Comparison of ENCODE assay signal across 8 mouse cellular contexts in the genomic region with DNA sequence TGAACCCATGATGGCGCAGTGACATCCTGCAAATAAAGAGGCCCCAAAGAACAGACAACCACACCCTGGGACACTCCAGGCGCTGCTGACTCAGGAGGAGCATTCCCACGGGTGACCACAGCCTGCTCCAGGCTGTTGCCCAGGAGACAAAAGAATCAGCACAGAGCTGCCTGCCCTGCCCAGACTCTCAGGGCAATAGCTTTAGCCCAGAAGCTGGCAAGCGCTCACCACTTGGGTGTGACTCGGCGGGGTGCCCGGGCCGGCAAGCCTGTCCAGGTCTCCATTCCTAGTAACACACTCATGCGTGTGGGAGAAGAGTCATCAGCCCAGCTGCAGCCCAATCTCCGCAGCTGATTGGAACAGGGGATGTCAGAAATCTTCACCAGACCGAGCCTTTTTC.
DNase-seq lines count a peak whose midpoint lies in the region; ATAC-seq and TF ChIP-seq lines count a peak whose summit lies in the region.

No protein-coding gene starts in this region.

- H3K27me3 ChIP-seq in forebrain, embryonic 14.5 days (replicated peaks; ENCODE audit: control insufficient read depth, insufficient read depth, low read length), result no peaks in the 10 kb centered on the region
- H3K27me3 ChIP-seq in forebrain, embryonic 13.5 days, result no peaks in the 10 kb centered on the region
- H3K27me3 ChIP-seq in cerebellum, adult 2 months (ENCODE audit: control insufficient read depth, insufficient read depth, low read length), result no peaks in the 10 kb centered on the region; the same call in 1 of the 2 replicates
- H3K27me3 ChIP-seq in midbrain, embryonic 16.5 days (ENCODE audit: control insufficient read depth, insufficient read depth, low read depth, low read length), result no peaks in the 10 kb centered on the region

- no peaks in the 10 kb centered on the region for H3K4me1 ChIP-seq in forebrain, embryonic 14.5 days (ENCODE audit: control insufficient read depth, insufficient read depth, low read length)
- peaks cover 8% of the 10 kb centered on the region for H3K4me1 ChIP-seq in forebrain, embryonic 13.5 days
- H3K4me1 ChIP-seq in cerebellum, adult 2 months (ENCODE audit: control insufficient read depth, insufficient read depth, low read length), result no peaks in the 10 kb centered on the region
- H3K4me1 ChIP-seq in midbrain, embryonic 16.5 days (ENCODE audit: control insufficient read depth, insufficient read depth, low read length), result 0 out of 2 replicates have a peak, but pooled peaks cover 3% of the 10 kb centered on the region

- no peak for TF ChIP-seq CTCF in cerebellum, adult 2 months (IDR thresholded peaks at IDR 0.05; ENCODE audit: borderline replicate concordance, insufficient read depth, low read depth, low read length)

- H3K36me3 ChIP-seq in forebrain, embryonic 14.5 days (ENCODE audit: control insufficient read depth, insufficient read depth, low read length), result no peaks in the 10 kb centered on the region
- no peaks in the 10 kb centered on the region for H3K36me3 ChIP-seq in forebrain, embryonic 13.5 days (ENCODE audit: poor library complexity, severe bottlenecking)
- H3K36me3 ChIP-seq in midbrain, embryonic 16.5 days (ENCODE audit: control insufficient read depth, insufficient read depth, low read length), result no peaks in the 10 kb centered on the region

- no peak overlapping the region for H3K4me2 ChIP-seq in forebrain, embryonic 14.5 days (ENCODE audit: low read length)
- H3K4me2 ChIP-seq in forebrain, embryonic 13.5 days, result no peak overlapping the region
- no peak overlapping the region for H3K4me2 ChIP-seq in midbrain, embryonic 16.5 days (ENCODE audit: low read length)

- 57% methylated on average over 11 of the region's 11 CpGs for WGBS in forebrain, embryonic 14.5 days
- 65% methylated on average over 11 of the region's 11 CpGs for WGBS in forebrain, embryonic 13.5 days
- WGBS in cerebellum, adult 2 months, result 12% methylated on average over 11 of the region's 11 CpGs
- WGBS in midbrain, embryonic 16.5 days, result 47% methylated on average over 11 of the region's 11 CpGs

- intact Hi-C loops in heart, postnatal 14 days (cut with DNase I), result no loop called here

- ATAC-seq in forebrain, embryonic 14.5 days, result peak; percentile 40; the same call in 1 of the 2 replicates
- ATAC-seq in forebrain, embryonic 13.5 days, result no peak
- peak; percentile 77 for ATAC-seq in midbrain, embryonic 16.5 days

- no peak for TF ChIP-seq POLR2A in cerebellum, adult 2 months (IDR thresholded peaks at IDR 0.05; ENCODE audit: borderline replicate concordance, insufficient read depth, low read length)

- H3K9me3 ChIP-seq in forebrain, embryonic 14.5 days (replicated peaks; ENCODE audit: control insufficient read depth, low read length), result no peaks in the 10 kb centered on the region
- no peaks in the 10 kb centered on the region for H3K9me3 ChIP-seq in forebrain, embryonic 13.5 days (replicated peaks)
- no peaks in the 10 kb centered on the region for H3K9me3 ChIP-seq in midbrain, embryonic 16.5 days (replicated peaks; ENCODE audit: control insufficient read depth, low read length, poor library complexity, severe bottlenecking)

- H3K9ac ChIP-seq in forebrain, embryonic 14.5 days (ENCODE audit: low read length), result no peak overlapping the region
- no peak overlapping the region; the same call in 1 of the 2 replicates for H3K9ac ChIP-seq in forebrain, embryonic 13.5 days
- H3K9ac ChIP-seq in midbrain, embryonic 16.5 days (ENCODE audit: low read depth, low read length), result no peak overlapping the region; the same call in 1 of the 2 replicates

- no peak for DNase-seq in forebrain, embryonic 14.5 days (ENCODE audit: low spot score)
- peak; percentile 41 to 54 for DNase-seq in cerebellum, adult 2 months
- peak; percentile 87 to 93 for DNase-seq in heart, postnatal 14 days
- DNase-seq in layer of hippocampus, postnatal 10 days (ENCODE audit: low spot score in 2 of 2), result peak; percentile 57 to 70
- DNase-seq in testis, postnatal 14 days (ENCODE audit: low spot score), result peak; percentile 35
- no peak for DNase-seq in embryo, embryonic 11 days

- H3K4me3 ChIP-seq in forebrain, embryonic 14.5 days (ENCODE audit: low read depth, low read length), result no peak overlapping the region
- H3K4me3 ChIP-seq in forebrain, embryonic 13.5 days, result no peak overlapping the region
- H3K4me3 ChIP-seq in cerebellum, adult 2 months (replicated peaks; ENCODE audit: insufficient read depth, low read depth, low read length), result no peak overlapping the region
- H3K4me3 ChIP-seq in midbrain, embryonic 16.5 days (ENCODE audit: low read depth, low read length), result no peak overlapping the region

- no peak overlapping the region for H3K27ac ChIP-seq in forebrain, embryonic 14.5 days (ENCODE audit: low read depth, low read length)
- H3K27ac ChIP-seq in forebrain, embryonic 13.5 days, result no peak overlapping the region
- no peak overlapping the region for H3K27ac ChIP-seq in cerebellum, adult 2 months (ENCODE audit: insufficient read depth, low read length)
- no peak overlapping the region for H3K27ac ChIP-seq in midbrain, embryonic 16.5 days (ENCODE audit: low read length)

Comparison
In these comparisons a context has a peak if more than half of its experiments do, and no peak if none do; other contexts are left out.
1. DNase-seq: peak in cerebellum, adult 2 months (2 of 2), heart, postnatal 14 days (2 of 2), layer of hippocampus, postnatal 10 days (2 of 2) and testis, postnatal 14 days (single experiment); none in forebrain, embryonic 14.5 days (single experiment) and embryo, embryonic 11 days (single experiment).